Mouse (Mus musculus) MEL-GATA-1-ER (cell line): ENCODE measurements around the gene Gm19684.
"Not testable (repeated sequence)": the region's sequence is repeated elsewhere in the genome, so short reads cannot be mapped to it uniquely, and the experiment has no call there.

Experiments
- DNase-seq: peaks from one replicate; pipeline ENCODE4 v3.0.0-alpha.2; 2012; ENCODE audit warnings: low read depth; ENCODE audit errors: extremely low read depth

The Gm19684 gene

DNA sequence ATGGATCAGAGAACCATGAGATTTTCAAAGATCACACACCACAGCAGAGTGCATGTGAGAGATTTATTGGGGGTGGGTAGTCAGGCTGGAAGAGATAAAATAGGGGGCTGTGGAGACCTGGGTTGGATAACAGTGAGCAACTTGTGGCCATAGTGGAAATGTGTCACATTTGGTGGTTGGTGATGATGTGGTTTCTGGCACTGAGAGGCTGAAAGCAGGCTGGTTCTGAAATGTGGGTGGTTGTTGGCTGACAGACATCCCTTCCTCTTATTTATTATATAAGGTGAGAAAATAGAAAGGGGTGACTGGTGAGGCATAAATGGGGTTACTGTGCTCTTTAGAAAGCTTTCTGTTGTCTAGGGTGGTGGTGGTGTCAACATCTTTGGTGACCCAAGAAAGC lies 48.3 kb downstream of the Gm19684 start:
- DNase-seq = no peak

DNA sequence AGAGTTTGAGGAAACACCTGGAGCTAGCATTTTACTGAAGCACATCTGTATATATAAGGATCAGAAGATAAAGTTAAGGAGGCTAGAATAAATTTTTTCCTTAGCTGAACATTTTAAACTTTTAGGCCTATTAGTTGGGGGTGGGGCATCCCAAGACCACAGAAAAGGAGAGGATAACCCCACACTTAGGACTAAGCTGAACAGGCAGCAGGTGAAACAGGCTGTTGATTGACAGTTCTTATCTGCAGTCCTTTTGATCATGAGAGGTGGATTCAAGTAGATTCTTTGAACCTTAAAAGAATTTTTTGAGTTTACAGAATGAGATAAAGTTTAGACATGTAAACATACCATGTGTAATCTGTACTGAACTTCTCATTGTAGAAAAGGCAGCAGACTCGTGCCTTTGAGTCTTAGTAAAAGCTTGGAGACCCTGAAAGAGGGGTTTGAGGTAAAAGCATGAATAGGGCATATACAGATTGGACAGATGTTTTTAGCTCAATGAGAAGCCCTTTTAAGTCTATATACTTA lies 48.9 kb downstream of the Gm19684 start:
- no peak for DNase-seq

DNA sequence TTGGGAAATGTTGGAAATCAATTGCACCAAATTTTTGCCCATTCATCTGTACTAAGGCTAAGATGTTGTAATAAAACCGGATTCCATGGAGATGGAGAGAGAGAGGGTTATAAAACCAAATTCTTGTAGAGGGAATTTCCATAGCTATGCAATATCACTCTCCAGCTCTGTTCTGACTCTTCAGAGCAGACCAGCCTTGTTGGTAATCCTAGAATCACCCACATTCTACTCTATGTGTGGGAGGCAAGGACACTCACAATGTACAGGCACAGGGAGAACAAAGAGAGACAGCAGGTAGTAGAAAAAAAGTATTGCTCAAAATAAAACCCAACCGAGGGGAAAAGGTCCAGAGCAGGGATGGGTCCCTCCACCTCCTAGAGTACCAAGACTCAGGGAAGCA lies 54.7 kb downstream of the Gm19684 start:
- not testable (repeated sequence) for DNase-seq

DNA sequence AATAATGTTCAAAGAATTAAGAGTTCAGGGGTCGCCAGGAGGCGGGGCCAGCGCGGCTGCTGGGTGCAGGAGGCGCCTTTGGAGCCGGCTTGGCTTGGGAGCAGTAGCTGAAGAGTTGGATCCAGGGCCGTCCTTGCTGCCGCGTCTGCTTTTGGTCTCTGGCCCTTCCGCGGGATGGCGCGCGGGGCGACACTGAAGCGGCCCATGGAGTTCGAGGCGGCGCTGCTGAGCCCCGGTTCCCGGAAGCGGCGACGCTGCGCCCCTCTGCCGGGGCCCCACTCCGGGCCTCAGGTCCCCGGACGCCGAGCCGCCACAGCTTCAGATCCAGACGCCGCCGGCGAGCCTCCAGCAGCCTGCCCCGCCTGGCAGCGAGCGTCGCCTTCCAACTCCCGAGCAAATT lies 57.5 kb downstream of the Gm19684 start:
- DNase-seq = not testable (repeated sequence)
